Mouse (Mus musculus) left cerebral cortex, adult 11 months (tissue): ENCODE measurements around the gene Hmgcll1.
A peak's percentile ranks its signal among the peaks of the same experiment; 100 is the strongest.
"Not testable (repeated sequence)": the region's sequence is repeated elsewhere in the genome, so short reads cannot be mapped to it uniquely, and the experiment has no call there.

Experiments
- DNase-seq: peaks from one replicate; pipeline ENCODE4 v3.0.0; 2022; ENCODE audit warnings: low spot score

Hmgcll1 gene

DNA sequence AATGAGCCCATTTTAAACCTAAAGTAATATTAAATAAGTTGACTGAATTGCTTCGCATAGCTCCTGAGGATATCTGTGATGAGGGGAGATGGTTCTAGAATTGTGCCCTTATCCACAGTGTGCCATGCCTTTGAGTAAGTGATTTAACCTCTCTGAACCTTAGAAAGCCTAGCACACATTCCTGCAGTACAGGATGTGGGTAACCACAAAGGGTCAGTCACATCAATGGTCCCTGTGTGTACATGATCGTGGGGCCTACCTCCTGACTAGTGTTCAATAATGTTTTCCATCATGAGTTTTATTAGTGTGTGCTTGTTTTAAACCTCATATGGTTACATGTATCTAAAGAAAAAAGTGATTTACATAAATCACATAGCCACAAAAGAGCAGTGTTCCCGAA is 46.3 kb downstream of the Hmgcll1 start:
- DNase-seq, result no peak

DNA sequence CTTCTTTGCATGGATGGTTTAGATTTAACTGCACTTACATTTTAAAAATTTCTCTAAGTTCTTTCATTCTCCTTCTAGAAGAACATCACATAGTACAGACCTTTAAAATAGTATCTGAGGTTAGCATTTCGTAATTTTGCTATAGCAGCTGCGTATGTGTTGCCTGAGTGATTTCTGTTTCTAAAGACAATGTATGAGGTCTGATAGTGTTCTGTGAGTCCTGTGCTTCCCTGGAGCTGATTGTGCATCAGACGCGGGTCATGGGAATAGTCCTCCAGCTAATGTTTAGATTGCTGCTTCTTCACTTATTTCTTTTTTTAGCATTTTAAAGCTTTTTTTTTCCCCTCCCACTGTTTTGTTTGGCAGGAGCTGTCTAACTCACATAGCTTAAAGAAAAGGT is 46.8 kb downstream of the Hmgcll1 start:
- DNase-seq, result no peak

GRCm38 (mm10) chr9:76064164-76064563 is 49.5 kb downstream of the Hmgcll1 start:
- DNase-seq, result no peak

DNA sequence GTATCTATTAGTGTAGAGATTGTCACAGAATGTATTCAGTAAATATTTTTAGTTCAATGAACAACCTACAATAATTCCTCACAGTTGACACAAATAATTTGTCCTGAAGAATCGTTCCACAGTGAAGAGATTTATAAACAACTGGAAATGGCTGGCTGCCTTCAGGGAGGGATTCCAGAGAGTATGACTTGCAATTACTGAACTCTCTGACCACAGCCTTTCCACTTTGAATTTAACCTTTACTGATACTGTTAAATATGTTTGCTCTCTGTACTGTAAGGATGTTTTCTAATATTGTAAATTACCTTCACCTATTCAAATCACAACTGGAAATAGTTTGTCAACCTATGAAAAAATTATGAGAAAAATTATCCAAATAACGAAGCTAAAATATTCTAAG is 76.9 kb downstream of the Hmgcll1 start:
- DNase-seq, result no peak

- no peak for DNase-seq
Measured at GRCm38 (mm10) chr9:76097221-76097620, 82.6 kb downstream of the Hmgcll1 start.

GRCm38 (mm10) chr9:76099981-76100380 is 85.3 kb downstream of the Hmgcll1 start:
- no peak for DNase-seq

DNA sequence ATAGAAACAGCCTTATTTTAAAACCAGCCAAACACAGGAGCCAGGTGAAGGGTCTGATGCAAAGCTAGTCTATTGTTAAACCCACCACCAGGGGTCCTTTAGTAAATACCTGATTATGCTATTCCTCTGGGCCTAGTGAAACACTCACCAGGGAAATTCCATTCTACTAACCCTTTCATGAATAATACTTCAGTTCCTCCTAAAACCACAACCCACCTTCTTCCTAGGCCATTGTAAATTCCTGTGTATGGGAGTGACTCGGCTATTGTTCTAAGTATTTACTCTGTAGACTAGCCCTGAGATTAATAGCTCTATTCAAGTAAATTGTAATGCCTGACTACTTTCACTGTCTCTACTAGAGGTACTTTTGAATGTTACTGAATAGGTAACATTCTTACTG is 89.8 kb downstream of the Hmgcll1 start:
- DNase-seq, result not testable (repeated sequence)

DNA sequence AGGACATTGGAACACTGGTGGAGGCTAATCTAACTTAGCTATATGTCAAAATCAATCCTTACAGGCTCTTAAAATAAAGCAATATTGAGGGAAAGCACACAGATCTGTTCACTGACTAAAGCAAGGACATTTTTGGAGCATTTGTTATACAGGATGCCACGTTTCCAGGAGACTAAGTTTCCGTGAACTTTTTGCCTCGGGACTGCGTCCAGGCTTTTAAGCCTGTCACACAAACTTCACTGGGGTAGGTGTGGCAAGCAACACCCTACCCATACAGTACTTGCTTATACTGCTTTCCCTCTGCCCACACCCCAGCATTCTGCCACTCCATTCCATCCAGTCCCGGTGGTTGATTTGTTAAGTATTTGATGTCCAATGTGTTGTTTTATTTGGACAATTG is 90.2 kb downstream of the Hmgcll1 start:
- no peak for DNase-seq

- peak; percentile 27 for DNase-seq
Measured at GRCm38 (mm10) chr9:76122888-76123287, 108.2 kb downstream of the Hmgcll1 start.

- no peak for DNase-seq
Measured at GRCm38 (mm10) chr9:76124249-76124648, 109.6 kb downstream of the Hmgcll1 start.

DNA sequence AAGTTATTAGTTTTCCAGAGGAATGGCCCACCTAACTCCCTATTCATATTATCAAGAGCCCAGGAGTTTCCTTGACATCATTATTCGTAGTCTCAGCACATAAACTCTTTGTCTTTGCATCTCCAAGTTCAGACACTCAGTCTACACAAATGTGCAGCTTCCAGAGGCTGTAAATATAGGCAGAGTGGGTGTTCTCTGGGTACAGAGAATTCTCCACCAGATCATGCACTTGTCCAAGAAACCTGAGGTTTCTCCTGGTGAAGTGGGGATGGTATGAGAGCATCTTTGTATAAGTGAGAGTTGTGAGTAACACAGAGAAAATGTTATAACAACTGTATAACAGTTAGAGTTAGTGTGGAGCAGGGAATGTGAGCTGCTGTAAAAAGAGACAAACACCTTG is 114.7 kb downstream of the Hmgcll1 start:
- no peak for DNase-seq

GRCm38 (mm10) chr9:76134042-76134441 is 119.4 kb downstream of the Hmgcll1 start:
- DNase-seq, result no peak

- DNase-seq, result no peak
Measured at GRCm38 (mm10) chr9:76138378-76139109, 123.9 kb downstream of the Hmgcll1 start.

- no peak for DNase-seq
Measured at GRCm38 (mm10) chr9:76145593-76145992, 130.9 kb downstream of the Hmgcll1 start.

DNA sequence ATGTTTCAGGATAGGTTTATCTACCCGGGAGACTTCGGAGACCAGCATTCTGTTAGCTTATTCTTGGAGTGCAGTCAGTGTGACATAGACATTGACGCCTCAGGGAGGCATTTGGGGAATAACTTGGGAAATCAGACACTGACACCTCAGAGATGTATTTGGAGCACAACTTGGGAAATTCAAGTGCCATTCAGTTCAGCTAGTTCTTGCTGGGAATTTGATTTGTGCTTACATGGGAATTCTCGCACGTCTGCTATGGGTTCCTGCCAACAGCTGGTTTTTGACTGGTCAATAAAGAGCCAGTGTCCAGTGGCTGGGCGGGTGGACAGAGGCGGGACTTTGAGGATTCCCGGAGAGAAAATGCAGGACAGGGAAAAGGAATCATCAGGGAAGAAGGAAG is 147.8 kb downstream of the Hmgcll1 start:
- no peak for DNase-seq

DNA sequence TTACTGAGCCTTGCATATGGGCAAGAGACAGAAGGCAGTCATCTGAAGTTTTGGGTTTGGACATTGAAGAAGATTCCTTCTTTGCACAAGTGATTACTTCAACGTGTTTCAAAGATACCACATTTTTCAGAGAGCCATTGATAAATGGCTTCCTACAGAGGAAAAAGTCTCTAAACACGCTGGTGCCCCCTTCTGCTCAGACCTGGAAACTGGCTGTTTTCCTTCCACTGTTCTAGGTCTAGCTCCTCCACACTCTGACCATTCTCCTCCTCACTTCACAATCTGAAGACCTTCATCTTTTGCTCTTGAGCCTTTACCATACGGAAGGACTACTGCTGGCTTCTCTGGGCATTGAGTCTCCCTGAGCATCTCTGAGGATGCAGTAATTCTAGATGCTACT is 153.7 kb downstream of the Hmgcll1 start:
- no peak for DNase-seq

DNA sequence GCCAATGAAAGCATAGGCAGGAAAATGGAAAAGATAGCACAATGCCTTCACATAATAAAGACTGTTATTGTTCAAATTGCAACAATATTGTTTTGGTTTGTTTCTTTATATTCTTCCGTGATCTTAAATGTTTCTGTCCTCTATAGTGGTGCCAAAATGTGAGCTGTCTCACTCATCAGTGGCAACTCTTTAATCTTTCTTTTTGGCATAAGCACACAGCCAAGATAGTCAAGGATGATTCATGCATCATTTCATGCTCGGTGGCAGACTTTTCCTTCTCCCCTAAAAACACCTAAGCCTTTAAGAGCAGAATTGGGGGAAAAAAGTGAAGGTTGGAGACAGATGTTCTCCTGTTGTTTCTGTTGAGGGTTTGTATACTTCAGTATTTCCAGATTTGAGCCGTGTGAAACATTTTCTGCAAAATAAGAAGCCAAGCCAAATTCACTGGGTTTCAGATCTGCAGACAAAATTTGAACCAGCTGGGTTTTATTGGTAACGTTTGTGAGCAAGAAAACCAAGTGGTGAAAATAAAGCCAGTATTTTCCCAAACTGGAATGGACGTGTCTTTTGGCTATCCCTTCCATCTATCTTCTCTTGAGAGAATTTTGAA is 158.1 kb downstream of the Hmgcll1 start:
- no peak for DNase-seq

DNA sequence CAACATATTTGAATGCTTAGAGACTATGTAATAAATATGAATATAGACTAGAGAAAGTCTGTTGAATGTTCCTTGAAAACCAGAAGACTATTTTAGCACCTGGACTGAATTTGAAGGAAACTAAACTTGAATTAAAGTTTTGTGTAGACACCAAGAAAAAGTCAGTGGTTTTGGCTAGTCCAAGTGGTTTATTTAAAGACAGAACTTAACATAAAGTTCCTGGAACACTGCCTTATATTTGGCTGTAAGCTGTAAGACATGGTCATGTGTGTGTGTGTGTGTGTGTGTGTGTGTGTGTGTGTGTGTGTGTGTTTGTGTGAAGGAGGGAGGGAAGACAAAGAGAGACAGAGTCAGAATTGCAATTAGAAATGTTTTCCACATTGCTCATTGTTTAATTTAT is 164.6 kb downstream of the Hmgcll1 start:
- DNase-seq, result no peak
